Mouse (Mus musculus): ENCODE results near the gene Olfr418. TPM values are rescaled to one million over a fixed set of nuclear protein-coding genes. Genes with fewer than 3 reads are reported as not detected.
"Not testable (repeated sequence)": the region's sequence is repeated elsewhere in the genome, so short reads cannot be mapped to it uniquely, and the experiment has no call there.

Olfr418 gene
- total RNA-seq (2017), result not detected in 2 replicates

DNA sequence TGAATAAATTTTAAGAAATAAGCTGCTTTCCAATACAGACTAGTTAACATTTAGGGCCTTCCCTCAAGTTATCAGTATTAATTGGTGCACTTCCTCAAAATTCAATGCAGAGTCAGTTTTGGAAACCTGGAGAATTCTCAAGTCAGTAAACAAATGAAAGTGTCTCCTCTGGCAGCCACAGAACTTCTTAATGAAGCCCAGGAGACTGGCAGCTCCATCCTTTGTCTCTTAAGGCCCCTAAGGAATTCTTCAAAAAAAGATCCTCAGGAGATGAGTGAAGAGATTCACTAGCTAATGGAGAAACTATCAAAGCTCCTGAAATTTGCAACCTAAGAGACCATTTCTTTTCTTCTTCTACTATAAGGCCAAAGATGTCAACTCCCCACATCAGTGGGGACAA, at the start of gene Olfr418:
Gene Olfr418 (plus strand): TSS at position 301 of the 400 bp plus-strand sequence.
- no peak for ATAC-seq (ENCODE audit: extremely low read depth, insufficient number of reproducible peaks, low FRiP score, poor library complexity, severe bottlenecking)

DNA sequence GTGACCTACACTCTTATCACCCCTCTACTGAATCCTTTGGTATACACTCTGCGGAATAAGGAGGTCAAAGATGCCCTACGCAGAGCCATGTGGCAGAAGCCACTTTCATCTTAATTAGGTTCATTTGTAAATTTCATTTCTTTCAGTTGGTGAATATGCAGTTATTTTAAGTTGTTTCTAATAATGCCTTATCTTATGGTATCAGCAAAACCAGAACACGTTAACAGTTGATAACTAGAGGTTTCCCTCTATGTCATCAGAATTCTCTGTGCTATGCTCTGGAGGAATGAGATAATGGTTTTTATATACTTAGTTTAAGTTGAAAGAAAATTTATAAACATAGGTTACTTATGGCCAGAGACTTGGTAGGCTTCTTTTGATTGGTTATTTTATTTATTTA, 49.3 kb upstream of the Olfr418 start:
- ATAC-seq (ENCODE audit: extremely low read depth, insufficient number of reproducible peaks, low FRiP score, poor library complexity, severe bottlenecking), result no peak

DNA sequence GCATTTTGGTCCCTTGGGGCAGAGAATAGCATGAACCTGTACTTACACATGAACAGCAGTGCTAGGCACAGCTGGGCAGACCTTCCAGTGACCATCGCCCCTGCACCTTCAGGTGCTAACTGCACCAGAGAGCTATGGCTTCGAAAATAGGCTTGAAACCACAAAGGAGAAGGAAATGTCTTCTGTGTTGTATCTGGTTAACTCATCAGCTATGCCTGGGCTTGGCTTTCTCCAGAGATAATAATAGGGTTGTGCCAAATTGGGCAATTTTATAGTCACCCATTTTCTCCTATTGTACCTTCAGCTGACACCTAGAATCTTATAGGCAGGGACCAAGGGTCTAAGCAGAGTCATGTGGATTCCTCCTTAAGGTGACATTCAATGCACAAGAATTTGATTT, 38.7 kb upstream of the Olfr418 start, which contains the start of gene Fcer1a:
Gene Fcer1a (minus strand): TSS at position 134 of the 400 bp plus-strand sequence.
- ATAC-seq (ENCODE audit: extremely low read depth, insufficient number of reproducible peaks, low FRiP score, poor library complexity, severe bottlenecking), result no peak

DNA sequence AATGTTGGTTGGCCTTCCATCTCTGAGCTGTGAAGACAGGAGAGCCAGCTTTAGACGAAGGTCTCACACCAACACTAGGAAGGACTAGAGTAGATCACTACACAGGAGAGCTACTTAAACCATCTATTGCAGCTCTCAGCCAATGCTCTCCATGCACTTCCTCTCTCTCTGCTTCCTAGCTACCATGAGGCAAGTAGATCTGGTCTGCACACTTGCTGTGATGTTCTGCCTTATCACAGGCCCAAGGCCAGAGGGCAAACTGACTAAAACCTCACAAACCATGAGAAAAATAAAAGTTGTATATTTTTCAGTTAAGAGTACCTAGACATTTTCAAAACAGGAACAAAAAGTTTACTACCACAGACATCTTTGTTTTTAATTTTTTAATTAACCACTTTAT, 28.8 kb upstream of the Olfr418 start:
- ATAC-seq (ENCODE audit: extremely low read depth, insufficient number of reproducible peaks, low FRiP score, poor library complexity, severe bottlenecking), result not testable (repeated sequence)

DNA sequence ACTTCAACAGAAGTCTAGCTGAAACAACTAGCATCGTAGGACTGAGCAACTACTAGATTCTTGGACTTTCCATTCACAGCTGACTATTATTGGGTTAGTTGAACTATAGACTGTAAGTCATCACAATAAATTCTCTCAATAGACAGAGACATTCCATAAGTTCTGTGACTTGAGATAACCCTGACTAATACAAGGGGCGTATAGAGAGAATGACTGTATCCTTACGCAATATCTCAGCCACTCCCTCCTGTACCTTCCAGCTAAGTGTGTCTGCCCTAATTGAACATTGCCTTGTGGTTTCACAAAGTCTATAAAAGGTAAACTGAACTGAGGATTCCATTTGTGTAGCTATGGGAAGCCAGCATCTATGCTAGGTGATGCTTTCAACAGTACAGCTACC, 15.9 kb upstream of the Olfr418 start:
- no peak for ATAC-seq (ENCODE audit: extremely low read depth, insufficient number of reproducible peaks, low FRiP score, poor library complexity, severe bottlenecking)

DNA sequence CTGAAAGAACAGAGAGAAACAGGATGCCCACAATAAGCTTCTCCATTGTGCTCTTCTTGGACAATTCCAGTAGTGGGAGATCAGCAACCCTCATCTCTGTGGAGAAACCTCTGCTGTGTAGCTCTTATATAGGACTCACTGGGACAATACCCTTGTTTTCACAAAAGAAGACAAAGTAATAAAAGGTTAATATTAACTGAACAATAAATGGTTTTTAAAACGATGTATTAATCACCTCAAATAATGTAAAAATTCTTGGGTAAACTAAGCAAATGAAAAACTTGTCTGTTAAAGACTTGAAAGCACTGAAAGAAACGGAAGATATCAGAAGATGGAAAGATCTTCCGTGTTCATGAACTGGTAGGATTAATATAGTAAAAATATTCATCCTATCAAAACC, 11.9 kb downstream of the Olfr418 start, which contains the start of gene Mptx2:
Gene Mptx2 (minus strand): TSS at position 101 of the 400 bp plus-strand sequence.
- ATAC-seq (ENCODE audit: extremely low read depth, insufficient number of reproducible peaks, low FRiP score, poor library complexity, severe bottlenecking), result no peak

DNA sequence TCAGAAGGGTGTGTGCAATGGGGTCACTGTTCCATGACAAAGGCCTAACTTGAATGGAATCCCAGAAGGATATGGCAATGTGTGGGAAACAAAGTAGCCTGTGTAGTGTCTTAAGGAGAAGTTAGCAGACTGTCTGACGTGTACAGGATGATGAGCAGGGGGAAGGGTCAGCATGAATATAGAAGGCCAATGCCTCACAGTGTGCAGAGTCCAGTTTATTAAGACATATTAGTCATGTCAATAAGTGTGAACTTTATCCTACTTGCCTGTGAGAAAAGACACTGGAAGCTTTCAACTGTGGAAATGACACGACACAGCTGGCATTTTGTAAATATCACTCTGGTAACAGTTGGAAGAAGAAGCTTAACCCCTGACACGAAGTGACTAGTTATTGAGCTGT, 37.0 kb downstream of the Olfr418 start:
- ATAC-seq (ENCODE audit: extremely low read depth, insufficient number of reproducible peaks, low FRiP score, poor library complexity, severe bottlenecking), result not testable (repeated sequence)

DNA sequence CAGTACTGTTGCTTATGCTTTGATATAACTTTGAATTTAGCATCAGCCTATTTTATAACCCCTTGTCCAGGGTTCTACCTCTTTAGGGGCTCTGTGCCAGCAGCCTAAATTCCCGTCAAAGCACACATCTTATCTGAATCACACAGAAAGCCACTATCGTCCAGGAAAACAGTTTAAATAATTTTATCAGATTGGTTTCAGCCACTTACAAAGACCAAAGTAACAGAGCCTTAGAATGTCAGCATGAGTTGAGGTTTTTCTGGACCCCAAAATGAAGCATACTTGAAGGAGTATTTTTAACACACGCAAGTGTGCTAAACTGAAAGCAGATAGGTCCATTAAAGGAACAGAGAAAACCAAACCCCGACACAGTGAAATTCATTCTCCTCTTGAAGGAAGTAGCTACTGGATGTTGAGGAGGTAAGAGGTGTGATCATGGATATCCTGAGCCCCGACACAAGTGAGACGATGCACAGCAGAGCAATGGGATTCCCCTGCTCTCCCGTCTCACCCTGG, 47.8 kb downstream of the Olfr418 start:
- ATAC-seq (ENCODE audit: extremely low read depth, insufficient number of reproducible peaks, low FRiP score, poor library complexity, severe bottlenecking), result not testable (repeated sequence)

DNA sequence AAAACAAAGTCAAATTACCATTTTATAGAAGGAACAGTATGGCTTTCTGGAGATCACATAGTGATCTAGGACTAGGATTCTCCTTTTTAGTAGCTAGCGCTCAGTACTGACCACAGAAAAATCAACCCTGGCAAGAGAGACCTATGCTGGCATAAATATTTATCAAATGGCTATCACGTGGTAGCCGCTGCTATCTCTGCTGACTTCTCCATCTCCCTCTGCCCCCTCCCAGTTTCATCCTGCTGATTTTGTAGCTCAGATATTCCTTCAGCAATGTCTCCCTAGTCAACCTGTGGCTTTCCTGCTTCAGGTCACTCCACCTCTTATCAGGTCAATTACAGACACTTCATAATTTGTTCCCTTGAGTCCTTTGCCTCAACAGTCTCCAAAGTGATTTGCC, 49.9 kb downstream of the Olfr418 start:
- ATAC-seq (ENCODE audit: extremely low read depth, insufficient number of reproducible peaks, low FRiP score, poor library complexity, severe bottlenecking), result no peak

DNA sequence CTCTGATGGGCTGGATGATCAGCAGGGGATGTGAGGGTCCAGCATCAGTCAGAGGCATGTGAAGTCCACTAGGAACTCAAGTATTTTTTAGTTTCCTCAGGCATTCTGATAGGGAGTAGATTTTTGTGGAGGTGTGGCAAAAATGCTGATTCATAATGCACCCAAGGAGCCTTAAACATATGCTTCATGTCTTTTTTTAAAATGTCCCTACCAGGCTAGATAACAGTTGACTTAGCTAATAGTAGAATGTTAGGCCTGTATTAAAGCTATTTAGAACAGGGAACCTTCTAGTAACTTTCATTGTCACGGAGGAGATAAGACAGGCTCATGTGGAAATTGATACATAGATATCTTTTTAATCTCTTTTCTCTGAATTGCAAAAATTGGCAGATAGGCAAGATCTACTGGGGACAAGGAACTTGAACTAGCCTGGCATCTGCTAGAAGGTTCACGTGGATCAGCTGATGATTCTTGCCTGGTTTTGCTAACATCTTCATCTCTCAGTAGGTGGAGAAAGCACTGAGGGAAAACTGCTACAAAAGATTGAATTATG, 52.2 kb downstream of the Olfr418 start:
- ATAC-seq (ENCODE audit: extremely low read depth, insufficient number of reproducible peaks, low FRiP score, poor library complexity, severe bottlenecking), result no peak

DNA sequence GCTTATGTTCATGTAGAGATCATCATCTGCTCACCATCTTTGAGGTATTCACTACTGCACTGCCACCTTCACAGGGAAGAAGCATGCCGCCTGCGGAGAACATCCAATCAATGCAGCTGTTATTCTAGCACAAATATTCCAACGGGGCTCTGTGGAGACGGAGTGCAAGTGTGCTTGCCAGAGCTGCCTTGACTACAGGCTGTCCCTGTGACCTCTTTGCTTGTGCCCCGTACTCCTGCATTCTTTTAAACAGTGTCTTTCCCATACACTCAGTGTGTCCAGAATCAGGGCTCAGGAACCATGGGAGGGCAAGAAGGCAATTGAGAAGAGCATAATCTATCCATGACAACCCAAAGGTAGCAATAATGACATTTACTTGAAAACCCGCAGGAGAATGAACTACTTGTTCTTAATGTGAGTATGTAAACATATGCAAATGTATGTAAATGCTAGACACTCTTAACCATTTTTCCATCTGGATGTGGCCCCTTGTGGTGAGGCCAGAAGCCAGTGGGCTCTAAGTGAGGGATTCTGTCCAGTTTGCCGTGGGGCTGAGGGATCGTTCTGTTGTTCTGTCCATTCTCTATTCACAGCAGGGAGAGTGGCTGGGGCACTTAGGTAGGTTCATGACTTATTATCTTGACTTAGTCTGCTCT, 55.9 kb downstream of the Olfr418 start:
- ATAC-seq (ENCODE audit: extremely low read depth, insufficient number of reproducible peaks, low FRiP score, poor library complexity, severe bottlenecking), result no peak

DNA sequence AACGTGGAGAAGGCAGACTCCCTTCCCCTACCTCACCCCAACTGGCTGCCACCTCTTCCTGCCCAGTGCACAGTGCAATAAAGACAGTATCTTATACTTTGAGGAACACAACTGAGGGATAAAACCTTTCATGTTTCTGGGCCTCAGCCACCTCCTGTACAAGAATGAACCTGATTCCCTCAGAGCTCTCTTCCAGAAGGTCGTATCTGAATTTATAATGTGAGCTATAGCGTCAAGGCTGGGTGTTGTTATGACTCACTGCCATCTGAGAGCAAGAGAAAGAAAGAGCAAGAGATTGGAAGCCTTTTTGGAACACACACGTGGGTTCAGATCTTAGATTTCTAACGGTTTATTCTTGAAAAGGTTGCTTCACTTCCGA, 56.4 kb downstream of the Olfr418 start:
- ATAC-seq (ENCODE audit: extremely low read depth, insufficient number of reproducible peaks, low FRiP score, poor library complexity, severe bottlenecking), result no peak

Other genes starting within 250 kb of the Olfr418 start
- gene Olfr1408, start 128.6 kb upstream of the Olfr418 start, total RNA-seq (2017), result 0.12 TPM in 1 of 2 replicates, not detected in the other
- not detected in 2 replicates for gene Olfr1406, start 75.4 kb upstream of the Olfr418 start, total RNA-seq (2017)
- gene Olfr218, start 68.2 kb upstream of the Olfr418 start, total RNA-seq (2017), result not detected in 2 replicates
- gene Olfr1404, start 53.6 kb upstream of the Olfr418 start, total RNA-seq (2017), result not detected in 2 replicates
- gene Fcer1a, start 38.8 kb upstream of the Olfr418 start, total RNA-seq (2017), result 1.8 TPM in 1 of 2 replicates, not detected in the other
- not detected in 2 replicates for gene Mptx2, start 11.8 kb downstream of the Olfr418 start, total RNA-seq (2017)
- gene Ackr1, start 67.7 kb downstream of the Olfr418 start, total RNA-seq (2017), result not detected in 2 replicates
- gene Aim2, start 84.9 kb downstream of the Olfr418 start, total RNA-seq (2017), result 207 and 213 TPM in 2 replicates
- gene Cadm3, start 101.7 kb downstream of the Olfr418 start, total RNA-seq (2017), result 0.37 TPM in 1 of 2 replicates, not detected in the other
- gene Ifi206, start 225.0 kb downstream of the Olfr418 start, total RNA-seq (2017), result 52.5 and 53.9 TPM in 2 replicates